Mouse (Mus musculus) adipocyte (in vitro differentiated cells): ENCODE data around the gene Krtap12-1.
"Not testable (repeated sequence)": the region's sequence is repeated elsewhere in the genome, so short reads cannot be mapped to it uniquely, and the experiment has no call there.

Experiments
- DNase-seq: peaks from one replicate; pipeline ENCODE4 v3.0.0-alpha.2; 2016; ENCODE audit warnings: low spot score

Krtap12-1 gene

DNA sequence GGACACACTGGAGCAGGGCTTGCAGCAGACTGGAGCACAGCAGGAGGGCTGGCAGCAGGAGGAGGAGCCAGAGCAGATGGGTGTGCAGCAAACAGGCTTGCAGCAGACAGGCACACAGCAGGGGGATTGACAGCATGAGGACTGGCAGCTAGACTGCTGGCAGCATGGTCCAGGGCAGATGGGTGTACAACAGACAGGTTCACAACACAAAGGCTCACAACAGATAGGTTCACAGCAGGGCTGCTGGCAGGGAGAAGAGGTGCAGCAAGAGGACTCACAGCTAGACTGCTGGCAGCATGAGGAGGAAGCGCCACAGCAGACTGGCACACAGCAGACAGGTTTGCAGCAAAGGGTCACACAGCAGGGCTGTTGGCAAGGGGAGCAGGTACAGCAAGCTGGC is 30.3 kb downstream of the Krtap12-1 start:
- DNase-seq = not testable (repeated sequence)

DNA sequence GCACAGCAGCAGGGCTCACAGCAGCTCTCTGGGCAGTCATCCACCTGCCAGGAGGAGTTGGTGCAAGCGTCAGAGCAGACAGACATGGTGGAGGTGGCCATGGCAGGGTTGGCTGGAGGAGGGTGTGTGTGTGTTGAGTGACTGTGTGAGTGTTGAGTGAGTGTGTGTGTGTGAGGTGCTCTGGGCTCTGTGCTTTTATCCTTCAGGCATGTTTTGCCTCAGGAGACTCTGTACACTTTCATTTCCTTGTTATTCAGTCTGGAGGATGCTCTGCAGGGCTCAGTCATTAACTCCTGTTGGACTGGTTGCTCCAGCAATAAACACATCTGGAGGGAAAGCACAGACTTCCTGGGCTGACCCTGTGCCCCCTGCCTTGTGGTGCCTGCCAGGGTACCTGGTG is 30.9 kb downstream of the Krtap12-1 start, which contains the start of gene Gm9736:
Gene Gm9736 (minus strand): TSS at position 101 of the 400 bp plus-strand sequence.
- not testable (repeated sequence) for DNase-seq

DNA sequence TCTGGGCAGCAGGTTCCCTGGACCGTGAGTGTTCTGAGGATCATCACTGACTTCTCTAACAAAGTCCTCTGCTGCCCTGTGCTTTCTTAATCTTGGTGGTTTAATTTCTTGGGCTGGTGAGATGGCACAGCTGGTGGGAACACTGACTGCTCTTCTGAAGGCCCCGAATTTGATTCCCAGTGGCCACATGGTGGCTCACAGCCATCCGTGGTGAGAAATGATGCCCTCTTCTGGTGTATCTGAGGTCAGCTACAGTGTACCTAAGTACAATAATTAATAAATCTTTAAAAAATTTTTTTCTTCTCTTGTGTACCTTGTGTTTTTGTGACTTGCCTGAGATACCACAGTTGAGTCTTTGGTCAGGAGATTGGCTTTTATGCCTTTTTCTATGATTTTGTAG is 31.9 kb downstream of the Krtap12-1 start:
- not testable (repeated sequence) for DNase-seq

DNA sequence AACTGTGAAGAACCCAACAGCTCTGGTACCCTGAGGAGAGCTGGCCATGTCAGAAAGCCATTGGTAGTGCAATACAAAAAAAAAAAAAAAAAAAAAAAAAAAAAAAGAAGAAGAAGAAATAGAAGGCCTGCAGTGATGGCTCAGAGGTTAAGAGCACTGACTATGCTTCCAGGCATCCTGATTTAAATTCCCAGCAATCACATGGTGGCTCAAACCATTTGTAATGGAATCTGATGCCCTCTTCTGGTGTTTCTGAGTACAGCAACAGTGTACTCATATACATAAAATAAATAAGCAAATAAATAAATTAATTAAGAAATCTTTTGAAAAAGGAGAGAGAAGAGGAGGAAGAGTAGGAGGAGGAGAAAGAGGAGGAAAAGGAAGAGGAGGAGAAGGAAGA is 33.0 kb downstream of the Krtap12-1 start:
- no peak for DNase-seq

DNA sequence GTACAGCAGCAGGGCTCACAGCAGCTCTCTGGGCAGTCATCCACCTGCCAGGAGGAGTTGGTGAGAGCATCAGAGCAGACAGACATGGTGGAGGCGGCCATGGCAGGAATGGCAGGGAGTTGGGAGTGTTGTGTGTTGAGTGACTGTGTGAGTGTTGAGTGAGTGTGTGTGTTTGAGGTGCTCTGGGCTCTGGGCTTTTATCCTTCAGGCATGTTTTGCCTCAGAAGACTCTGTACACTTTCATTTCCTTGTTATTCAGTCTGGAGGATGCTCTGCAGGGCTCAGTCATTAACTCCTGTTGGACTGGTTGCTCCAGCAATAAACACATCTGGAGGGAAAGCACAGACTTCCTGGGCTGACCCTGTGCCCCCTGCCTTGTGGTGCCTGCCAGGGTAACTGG is 39.2 kb downstream of the Krtap12-1 start, which contains the start of gene Gm3233:
Gene Gm3233 (minus strand): TSS at position 101 of the 400 bp plus-strand sequence.
- DNase-seq = not testable (repeated sequence)

DNA sequence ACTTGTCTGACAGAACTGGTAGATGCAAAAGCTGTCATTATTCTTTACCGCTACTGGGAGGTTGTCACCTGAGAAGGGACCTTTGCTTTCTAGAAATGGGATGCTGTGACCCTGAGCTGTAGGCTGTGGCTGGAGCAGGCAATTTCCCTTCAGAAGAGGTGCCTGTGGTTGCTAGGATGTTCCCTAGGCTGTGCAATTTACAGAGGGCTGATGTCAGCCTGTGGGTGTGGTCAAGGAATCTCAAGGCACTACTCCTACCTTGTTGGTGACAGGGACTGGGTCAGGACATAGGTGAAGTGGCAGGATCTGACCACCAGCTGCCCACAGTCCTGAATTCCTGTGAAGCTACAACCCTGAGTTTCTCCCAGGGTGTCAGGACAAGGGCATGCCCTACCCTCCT is 49.3 kb downstream of the Krtap12-1 start:
- DNase-seq = no peak
